Mouse (Mus musculus) kidney, adult 18-20 months (tissue): ENCODE measurements around the gene Gm20388.

ENCODE experiments used
- DNase-seq: peaks from one replicate; pipeline ENCODE4 v3.0.0; 2021

The Gm20388 gene

GRCm38 (mm10) chr8:124321227-124321840, 4410.7 kb downstream of the Gm20388 start:
- no peak for DNase-seq

GRCm38 (mm10) chr8:124323356-124323755, 4412.7 kb downstream of the Gm20388 start:
- no peak for DNase-seq

- DNase-seq = no peak
Observed at GRCm38 (mm10) chr8:124328259-124328658, 4417.6 kb downstream of the Gm20388 start.

GRCm38 (mm10) chr8:124329690-124330089, 4419.0 kb downstream of the Gm20388 start:
- DNase-seq = no peak

GRCm38 (mm10) chr8:124330433-124330832, 4419.8 kb downstream of the Gm20388 start:
- DNase-seq = no peak

- no peak for DNase-seq
Observed at GRCm38 (mm10) chr8:124331094-124331493, 4420.5 kb downstream of the Gm20388 start.

GRCm38 (mm10) chr8:124331706-124332105, 4421.1 kb downstream of the Gm20388 start:
- no peak for DNase-seq

- no peak for DNase-seq
Observed at GRCm38 (mm10) chr8:124336302-124336701, 4425.7 kb downstream of the Gm20388 start.

GRCm38 (mm10) chr8:124339742-124340141, 4429.1 kb downstream of the Gm20388 start:
- no peak for DNase-seq

- DNase-seq = no peak
Observed at GRCm38 (mm10) chr8:124340360-124341068, 4429.9 kb downstream of the Gm20388 start.

- DNase-seq = no peak
Observed at GRCm38 (mm10) chr8:124343151-124343550, 4432.5 kb downstream of the Gm20388 start.

- peak; percentile 32 for DNase-seq
Observed at GRCm38 (mm10) chr8:124343991-124344390, 4433.4 kb downstream of the Gm20388 start.

GRCm38 (mm10) chr8:124345098-124345497, 4434.5 kb downstream of the Gm20388 start:
- DNase-seq = no peak

GRCm38 (mm10) chr8:124346852-124347523, 4436.3 kb downstream of the Gm20388 start:
- peak; percentile 51 for DNase-seq

- DNase-seq = no peak
Observed at GRCm38 (mm10) chr8:124348087-124348486, 4437.4 kb downstream of the Gm20388 start.

GRCm38 (mm10) chr8:124349663-124350062, 4439.0 kb downstream of the Gm20388 start:
- peak; percentile 88 for DNase-seq

- DNase-seq = no peak
Observed at GRCm38 (mm10) chr8:124351636-124352035, 4441.0 kb downstream of the Gm20388 start.

- no peak for DNase-seq
Observed at GRCm38 (mm10) chr8:124360911-124361310, 4450.3 kb downstream of the Gm20388 start.

GRCm38 (mm10) chr8:124361773-124362427, 4451.3 kb downstream of the Gm20388 start:
- no peak for DNase-seq

- DNase-seq = no peak
Observed at GRCm38 (mm10) chr8:124362589-124362988, 4451.9 kb downstream of the Gm20388 start.

- DNase-seq = no peak
Observed at GRCm38 (mm10) chr8:124363337-124363736, 4452.7 kb downstream of the Gm20388 start.

GRCm38 (mm10) chr8:124368213-124368612, 4457.6 kb downstream of the Gm20388 start:
- DNase-seq = peak; percentile 74

- no peak for DNase-seq
Observed at GRCm38 (mm10) chr8:124370422-124371183, 4460.0 kb downstream of the Gm20388 start.
